Mouse (Mus musculus) stomach, embryonic 14.5 days (tissue): ENCODE results near the gene Vdr. TPM values are rescaled to one million over a fixed set of nuclear protein-coding genes. Genes with fewer than 3 reads are reported as not detected.

Source experiments
- ATAC-seq: fragments of 200-750 bp; cut with Nextera tagmentation; 2 replicates; pipeline ENCODE4 v1.8.0; 2017; ENCODE audit warnings: low read depth, moderate TSS enrichment; ENCODE audit not compliant: insufficient number of reproducible peaks, insufficient read depth, low FRiP score
- H3K27ac ChIP-seq: fragments of 300-500 bp; sonication (generic); 2 replicates; pipeline ENCODE4 v1.5.1; 2014; ENCODE audit warnings: mild to moderate bottlenecking, low read length, moderate library complexity, mixed read lengths
- H3K27me3 ChIP-seq: fragments of 300-500 bp; sonication (generic); 2 replicates; pipeline ENCODE4 v1.6.1; 2014; ENCODE audit warnings: low read length, control low read depth, mixed read lengths; ENCODE audit not compliant: control insufficient read depth, insufficient read depth
- H3K36me3 ChIP-seq: fragments of 300-500 bp; sonication (generic); 2 replicates; pipeline ENCODE4 v1.6.1; 2014; ENCODE audit warnings: mild to moderate bottlenecking, control low read depth, low read length, moderate library complexity, mixed read lengths; ENCODE audit not compliant: control insufficient read depth, insufficient read depth
- H3K4me1 ChIP-seq: fragments of 300-500 bp; sonication (generic); 2 replicates; pipeline ENCODE4 v1.6.1; 2014; ENCODE audit warnings: low read length, control low read depth, mixed read lengths; ENCODE audit not compliant: control insufficient read depth, insufficient read depth
- H3K4me2 ChIP-seq: fragments of 300-500 bp; sonication (generic); replicated peaks from 2 replicates; pipeline ENCODE4 v1.6.1; 2014; ENCODE audit warnings: low read depth, low read length, control low read depth
- H3K4me3 ChIP-seq: fragments of 300-500 bp; sonication (generic); 2 replicates; pipeline ENCODE4 v1.5.1; 2014; ENCODE audit warnings: low read depth, low read length, control low read depth
- H3K9ac ChIP-seq: fragments of 300-500 bp; sonication (generic); replicated peaks from 2 replicates; pipeline ENCODE4 v1.6.1; 2014; ENCODE audit warnings: low read depth, mild to moderate bottlenecking, control low read depth, low read length, moderate library complexity, mixed read lengths
- H3K9me3 ChIP-seq: fragments of 300-500 bp; sonication (generic); 2 replicates; pipeline ENCODE4 v1.6.1; 2016; ENCODE audit warnings: low read depth, low read length, control low read depth; ENCODE audit not compliant: control insufficient read depth
- WGBS: fragments of 180-500 bp; shearing (Covaris S2); extraction: QIAGEN DNeasy Blood & Tissue Kit; methylation state at CpG from one replicate; pipeline ENCODE4 v1.1.7; 2014; 5-methylcytosine and 5-hydroxymethylcytosine counted together
- polyA plus RNA-seq: library from polyadenylated mRNA; unstranded; fragments of >200 nt; fragmentation: Nextera tagmentation; extraction: Ambion mirVana; gene quantifications from 2 replicates; pipeline ENCODE4 v1.2.1, GENCODE M21; 2014

Gene Vdr
- polyA plus RNA-seq, 1 experiment from 2014 or later: 1.1 TPM

DNA sequence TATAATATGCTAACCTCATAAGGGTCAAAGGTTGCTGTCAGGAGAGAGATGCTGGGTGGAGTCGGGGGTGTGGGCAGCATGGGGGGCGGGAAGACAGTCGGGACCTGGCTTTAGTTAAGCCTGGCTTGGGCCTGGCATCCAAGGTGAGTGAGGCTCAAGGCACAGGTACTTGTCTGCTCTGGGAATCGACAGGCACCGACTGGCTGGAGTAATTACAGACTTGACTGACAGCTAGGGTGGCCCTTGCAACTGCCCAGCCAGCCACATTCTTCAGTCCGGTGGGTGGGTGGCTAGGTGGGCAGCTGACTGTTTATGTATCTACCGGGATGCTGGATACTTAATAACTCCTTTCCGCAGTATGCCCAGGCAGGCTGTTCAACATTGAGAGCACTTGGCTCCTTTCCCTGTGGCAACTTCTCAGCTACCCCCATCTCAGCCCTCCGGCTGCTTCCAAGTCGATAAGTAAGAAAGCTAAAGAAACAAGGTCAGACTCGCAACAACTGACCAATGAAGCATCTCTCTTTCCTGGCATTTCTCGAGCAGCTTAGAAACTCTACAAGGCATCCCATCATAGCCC is 10.0 kb downstream of the Vdr start:
- 66% methylated on average over 12 of the region's 12 CpGs for WGBS
- Histone ChIP-seq H3K4me3 (no peak overlapping the region), H3K9me3 (no peaks in the 10 kb centered on the region), H3K4me1 (peaks cover 7% of the 10 kb centered on the region; the same call in 1 of the 2 replicates), H3K4me2 (no peak overlapping the region), H3K9ac (no peak overlapping the region), H3K27ac (no peak overlapping the region), H3K36me3 (no peaks in the 10 kb centered on the region), H3K27me3 (no peaks in the 10 kb centered on the region)
- ATAC-seq: no peak

- Histone ChIP-seq H3K36me3 (no peaks in the 10 kb centered on the region), H3K4me2 (no peak overlapping the region), H3K4me1 (peaks cover 7% of the 10 kb centered on the region; the same call in 1 of the 2 replicates), H3K27me3 (no peaks in the 10 kb centered on the region), H3K9ac (no peak overlapping the region), H3K9me3 (no peaks in the 10 kb centered on the region), H3K4me3 (no peak overlapping the region), H3K27ac (no peak overlapping the region)
- WGBS: 76% methylated on average over 8 of the region's 8 CpGs
- ATAC-seq: no peak
Observed at GRCm38 (mm10) chr15:97899714-97900113, 10.7 kb downstream of the Vdr start.

DNA sequence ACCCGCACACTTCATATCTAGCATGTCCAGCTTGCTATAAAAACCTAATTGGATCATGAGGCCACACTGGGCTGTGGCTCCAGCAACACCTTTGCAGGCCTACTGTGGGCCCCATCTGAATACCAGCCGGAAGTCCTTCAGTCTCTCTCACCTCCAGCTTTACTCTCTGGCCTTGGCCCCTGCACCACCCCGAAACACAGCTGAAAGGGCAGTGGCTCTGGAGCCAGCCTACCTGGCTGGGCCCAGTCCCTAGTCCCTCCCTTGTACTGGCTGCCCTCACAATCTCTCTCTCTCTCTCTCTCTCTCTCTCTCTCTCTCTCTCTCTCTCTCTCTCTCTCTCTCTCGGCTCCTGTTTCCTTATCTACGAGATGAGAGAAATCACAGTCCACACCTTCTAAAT is 11.6 kb downstream of the Vdr start:
- H3K9ac ChIP-seq: no peak overlapping the region
- WGBS: 81% methylated on average over 5 of the region's 5 CpGs
- H3K4me1 ChIP-seq: no peaks in the 10 kb centered on the region
- H3K4me2 ChIP-seq: no peak overlapping the region
- no peaks in the 10 kb centered on the region for H3K27me3 ChIP-seq
- no peaks in the 10 kb centered on the region for H3K9me3 ChIP-seq
- H3K27ac ChIP-seq: no peak overlapping the region
- H3K36me3 ChIP-seq: no peaks in the 10 kb centered on the region
- ATAC-seq: no peak
- H3K4me3 ChIP-seq: no peak overlapping the region

DNA sequence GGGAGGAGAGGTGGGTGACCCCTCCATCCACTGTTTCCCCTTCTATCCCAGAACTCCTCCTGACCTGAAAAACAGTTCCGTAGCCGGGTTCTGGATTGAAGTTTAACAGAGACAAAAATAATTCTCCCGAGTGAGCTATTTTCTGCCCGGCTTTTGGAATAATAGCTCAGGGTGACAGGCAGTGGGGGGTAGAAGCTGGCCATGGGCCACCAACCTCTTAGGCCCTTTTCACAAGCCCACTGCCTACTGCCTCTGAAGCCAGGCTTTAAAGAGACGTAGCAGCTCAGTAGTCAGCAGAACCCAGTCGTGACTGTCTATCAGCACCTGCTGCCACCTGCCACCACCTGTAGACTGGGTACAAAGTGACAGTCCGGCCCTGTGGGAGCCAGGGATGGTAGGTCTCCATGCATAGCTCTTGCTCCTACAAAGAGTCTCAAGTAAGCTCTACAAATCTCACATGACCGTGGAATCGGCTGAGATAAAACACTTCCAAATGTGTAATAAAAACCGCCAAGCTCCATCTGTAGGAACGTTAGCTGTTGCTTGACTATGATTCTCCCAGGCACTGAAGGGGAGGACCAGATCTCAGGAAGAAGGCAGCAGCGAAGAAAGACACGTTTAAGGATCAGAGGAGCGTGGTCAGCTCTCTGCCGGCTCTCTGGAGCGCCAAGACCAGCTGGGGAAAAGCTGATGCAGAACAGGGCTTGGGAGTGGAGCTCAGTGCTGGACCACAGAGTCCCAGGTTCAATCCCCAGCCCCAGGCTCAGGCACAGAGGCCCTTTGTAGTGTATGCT is 13.4 kb downstream of the Vdr start:
- no peak overlapping the region for H3K4me3 ChIP-seq
- no peaks in the 10 kb centered on the region for H3K36me3 ChIP-seq
- no peak overlapping the region for H3K4me2 ChIP-seq
- H3K27ac ChIP-seq: no peak overlapping the region
- no peak for ATAC-seq
- H3K4me1 ChIP-seq: no peaks in the 10 kb centered on the region
- no peaks in the 10 kb centered on the region for H3K27me3 ChIP-seq
- no peak overlapping the region for H3K9ac ChIP-seq
- no peaks in the 10 kb centered on the region for H3K9me3 ChIP-seq
- WGBS: 74% methylated on average over 16 of the region's 16 CpGs

DNA sequence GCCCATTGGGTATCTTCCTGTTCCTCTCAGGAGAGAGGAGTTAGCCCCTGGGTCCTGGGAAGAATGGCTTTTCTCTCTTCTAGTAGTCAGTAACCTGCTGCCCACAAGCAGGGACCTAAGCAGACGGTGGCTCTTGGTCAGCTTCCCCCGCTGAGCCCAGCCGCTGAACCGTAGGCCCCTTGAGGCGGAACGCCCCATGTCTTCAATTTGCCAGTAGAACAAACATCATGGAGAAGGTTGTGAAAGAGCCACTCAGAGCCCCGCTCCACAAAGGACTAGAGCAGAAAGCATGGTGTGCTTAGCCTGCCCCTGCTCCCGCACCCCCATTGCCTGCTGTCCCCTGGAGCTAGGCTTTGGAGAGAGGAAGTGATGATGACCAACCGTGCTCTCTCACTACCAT is 14.1 kb downstream of the Vdr start:
- H3K36me3 ChIP-seq: no peaks in the 10 kb centered on the region
- no peaks in the 10 kb centered on the region for H3K4me1 ChIP-seq
- H3K4me2 ChIP-seq: no peak overlapping the region
- H3K27me3 ChIP-seq: no peaks in the 10 kb centered on the region
- ATAC-seq: no peak
- 84% methylated on average over 9 of the region's 9 CpGs for WGBS
- H3K27ac ChIP-seq: no peak overlapping the region
- H3K9me3 ChIP-seq: no peaks in the 10 kb centered on the region
- no peak overlapping the region for H3K4me3 ChIP-seq
- no peak overlapping the region for H3K9ac ChIP-seq

DNA sequence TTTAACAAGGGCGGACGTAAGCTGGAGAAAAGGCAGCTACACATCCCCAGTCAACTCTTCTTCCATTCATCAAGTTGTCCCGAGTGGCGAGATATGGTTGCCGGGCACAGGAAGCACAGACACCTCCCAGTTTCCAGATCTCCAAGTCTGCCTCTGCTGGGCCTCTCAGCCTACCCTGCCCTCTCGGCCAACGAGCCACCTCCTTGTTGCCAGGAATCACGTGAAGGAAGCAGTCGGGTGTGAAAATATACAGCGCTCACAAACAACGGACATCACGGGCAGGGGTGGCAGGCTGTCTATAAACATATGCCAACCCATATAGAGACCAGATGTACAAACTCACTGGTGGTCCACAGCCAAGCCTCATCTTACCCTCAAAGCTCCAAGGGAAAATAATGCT is 14.6 kb downstream of the Vdr start:
- H3K9me3 ChIP-seq: no peaks in the 10 kb centered on the region
- H3K27ac ChIP-seq: no peak overlapping the region
- H3K9ac ChIP-seq: no peak overlapping the region
- 40% methylated on average over 12 of the region's 12 CpGs for WGBS
- H3K4me3 ChIP-seq: no peak overlapping the region
- no peaks in the 10 kb centered on the region for H3K4me1 ChIP-seq
- H3K27me3 ChIP-seq: no peaks in the 10 kb centered on the region
- ATAC-seq: no peak
- no peak overlapping the region for H3K4me2 ChIP-seq
- no peaks in the 10 kb centered on the region for H3K36me3 ChIP-seq

DNA sequence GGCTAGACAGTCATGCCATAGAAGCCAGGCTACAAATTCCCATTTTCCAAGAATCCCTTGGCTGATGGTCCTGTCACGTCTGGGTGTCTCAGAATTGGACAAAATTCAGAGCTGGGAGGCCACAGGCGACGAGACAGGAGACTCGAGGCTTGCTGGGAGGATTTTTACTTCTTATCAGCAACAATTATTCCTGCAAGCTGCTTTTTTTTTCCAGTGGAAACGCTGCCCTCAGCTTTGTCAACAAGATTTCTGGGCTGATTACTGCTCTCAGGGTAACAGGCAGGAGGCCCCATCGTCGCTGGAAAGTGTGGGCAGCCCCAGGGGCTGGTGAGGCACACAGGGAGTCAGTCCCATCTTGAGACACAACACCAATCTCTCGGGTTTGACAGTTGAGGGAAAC is 17.9 kb downstream of the Vdr start:
- H3K4me2 ChIP-seq: no peak overlapping the region
- whole genome bisulfite sequencing: 46% methylated on average over 8 of the region's 8 CpGs
- H3K9ac ChIP-seq: no peak overlapping the region
- no peak overlapping the region for H3K27ac ChIP-seq
- no peak for ATAC-seq
- no peaks in the 10 kb centered on the region for H3K27me3 ChIP-seq
- H3K4me1 ChIP-seq: no peaks in the 10 kb centered on the region
- no peak overlapping the region for H3K4me3 ChIP-seq
- no peaks in the 10 kb centered on the region for H3K9me3 ChIP-seq
- H3K36me3 ChIP-seq: no peaks in the 10 kb centered on the region

GRCm38 (mm10) chr15:97890450-97890849 is 20.0 kb downstream of the Vdr start:
- ATAC-seq: no peak
- 84% methylated on average over 10 of the region's 10 CpGs for WGBS
- H3K27me3 ChIP-seq: no peaks in the 10 kb centered on the region

More at GRCm38 (mm10) chr15:97890450-97890849, 20.0 kb downstream of the Vdr start:
- Histone ChIP-seq H3K36me3 (no peaks in the 10 kb centered on the region), H3K4me1 (no peaks in the 10 kb centered on the region), H3K9me3 (no peaks in the 10 kb centered on the region), H3K9ac (no peak overlapping the region), H3K27ac (no peak overlapping the region), H3K4me3 (no peak overlapping the region), H3K4me2 (no peak overlapping the region)
